Mouse (Mus musculus): ENCODE results near the gene Speer4a.
"Not testable (repeated sequence)": the region's sequence is repeated elsewhere in the genome, so short reads cannot be mapped to it uniquely, and the experiment has no call there.

Speer4a gene

GRCm38 (mm10) chr5:26039458-26039857 is at the start of gene Speer4a:
TSS of gene Speer4a (minus strand) at chr5:26039558.
- not testable (repeated sequence) for DNase-seq (ENCODE audit: low read depth)

- not testable (repeated sequence) for DNase-seq (ENCODE audit: low read depth)
These were observed 39.7 kb upstream of the Speer4a start for GRCm38 (mm10) chr5:26079023-26079422.

GRCm38 (mm10) chr5:26070716-26071115 is 31.4 kb upstream of the Speer4a start:
- DNase-seq (ENCODE audit: low read depth), result no peak

GRCm38 (mm10) chr5:26058481-26058880 is 19.1 kb upstream of the Speer4a start, which contains the start of gene Gm7347:
TSS of gene Gm7347 (minus strand) at chr5:26058581.
- DNase-seq (ENCODE audit: low read depth), result not testable (repeated sequence)

GRCm38 (mm10) chr5:26022816-26023215 is 16.5 kb downstream of the Speer4a start, which contains the start of gene Gm5862:
TSS of gene Gm5862 (minus strand) at chr5:26022916.
- not testable (repeated sequence) for DNase-seq (ENCODE audit: low read depth)

- not testable (repeated sequence) for DNase-seq (ENCODE audit: low read depth)
These were observed 31.7 kb downstream of the Speer4a start for GRCm38 (mm10) chr5:26007697-26008096.

GRCm38 (mm10) chr5:26006937-26007695 is 32.2 kb downstream of the Speer4a start:
- not testable (repeated sequence) for DNase-seq (ENCODE audit: low read depth)

- DNase-seq (ENCODE audit: low read depth), result not testable (repeated sequence)
These were observed 34.7 kb downstream of the Speer4a start, which contains the start of gene Gm1979 for GRCm38 (mm10) chr5:26004698-26005097. TSS of gene Gm1979 (minus strand) at chr5:26004798.

GRCm38 (mm10) chr5:25988550-25988949 is 50.8 kb downstream of the Speer4a start, which contains the start of gene Gm21698:
TSS of gene Gm21698 (minus strand) at chr5:25988650.
- not testable (repeated sequence) for DNase-seq (ENCODE audit: low read depth)
